Mouse (Mus musculus): ENCODE results near the gene Eid1.

Eid1 gene

GRCm38 (mm10) chr2:125672957-125673631 is at the start of gene Eid1:
Eid1 (plus strand) TSS chr2:125673095.
- in situ Hi-C loops (cut with MboI, MseI) = no loop called here

GRCm38 (mm10) chr2:125623211-125623610 is 49.7 kb upstream of the Eid1 start:
- in situ Hi-C loops (cut with MboI, MseI) = no loop called here

DNA sequence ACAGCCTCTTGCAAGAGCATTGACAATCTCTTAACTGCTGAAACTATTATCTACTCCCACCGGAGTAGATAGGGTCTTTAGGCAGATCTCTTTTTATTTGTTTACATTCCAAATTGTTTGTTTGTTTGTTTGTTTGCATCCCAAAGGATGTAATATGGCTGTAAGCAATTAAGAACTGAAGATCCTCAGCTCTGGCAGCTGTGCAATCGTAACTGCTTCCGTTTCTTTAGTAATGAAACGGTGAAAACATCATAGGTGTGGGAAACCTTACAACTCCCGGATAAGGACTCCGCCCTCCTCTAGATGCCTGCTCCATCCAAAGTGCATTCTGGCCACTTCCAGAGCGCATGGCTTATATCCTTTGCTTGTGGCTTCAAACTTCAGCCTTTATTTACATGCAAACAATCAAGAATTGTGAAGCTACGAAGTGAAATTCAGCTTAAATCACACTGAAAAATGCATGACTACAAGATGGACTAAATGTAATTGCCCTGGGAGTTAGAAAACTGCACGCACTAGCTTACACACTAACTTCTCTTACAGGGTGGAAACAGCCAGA is 48.7 kb upstream of the Eid1 start:
- in situ Hi-C loops (cut with MboI, MseI) = no loop called here

GRCm38 (mm10) chr2:125624837-125625351 is 48.0 kb upstream of the Eid1 start, which contains the start of gene Cep152:
Cep152 (minus strand) TSS chr2:125625113.
- in situ Hi-C loops (cut with MboI, MseI) = no loop called here

GRCm38 (mm10) chr2:125626536-125626935 is 46.4 kb upstream of the Eid1 start:
- in situ Hi-C loops (cut with MboI, MseI) = no loop called here

DNA sequence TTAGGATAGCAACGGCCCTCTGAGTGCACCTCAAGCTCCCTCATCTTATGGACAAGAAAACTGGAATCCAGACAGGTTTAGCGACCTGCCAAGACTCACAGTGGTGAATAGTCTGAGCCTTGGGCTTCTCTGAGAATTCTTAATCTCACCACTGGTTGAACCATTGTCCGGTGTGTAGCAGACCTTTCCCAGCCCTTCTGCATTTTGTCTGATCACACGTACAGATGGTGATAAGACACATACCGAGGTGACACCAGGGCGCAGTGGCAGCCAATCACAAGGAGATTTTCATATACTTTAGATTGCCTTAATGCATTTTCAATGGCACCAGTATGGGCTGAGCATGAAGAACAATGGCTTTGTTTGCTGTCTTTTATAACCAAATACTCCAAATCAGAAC is 44.4 kb upstream of the Eid1 start:
- in situ Hi-C loops (cut with MboI, MseI) = no loop called here

- in situ Hi-C loops (cut with MboI, MseI) = no loop called here
These were observed 42.9 kb upstream of the Eid1 start for GRCm38 (mm10) chr2:125630010-125630409.

DNA sequence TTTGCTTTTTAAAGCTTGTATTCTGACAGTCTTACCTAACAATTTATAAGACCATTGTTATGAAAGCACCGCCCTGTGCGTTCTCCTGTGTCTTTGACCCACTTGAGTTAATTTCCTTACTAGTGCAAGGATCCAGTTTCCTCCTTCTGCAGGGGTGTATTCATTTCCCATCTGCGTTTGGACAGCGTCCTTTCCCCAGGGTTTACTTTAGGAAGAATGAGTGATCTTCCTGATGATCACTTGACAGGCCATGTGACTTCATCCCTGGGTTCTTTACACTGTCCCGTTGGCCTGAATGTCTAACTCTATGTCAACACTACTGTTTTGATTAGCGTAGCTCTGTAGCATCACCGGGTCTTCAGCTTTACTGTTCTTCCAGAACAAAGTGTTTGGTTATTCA is 35.6 kb upstream of the Eid1 start:
- in situ Hi-C loops (cut with MboI, MseI) = no loop called here

- in situ Hi-C loops (cut with MboI, MseI) = no loop called here
These were observed 28.0 kb upstream of the Eid1 start for GRCm38 (mm10) chr2:125644912-125645311.

DNA sequence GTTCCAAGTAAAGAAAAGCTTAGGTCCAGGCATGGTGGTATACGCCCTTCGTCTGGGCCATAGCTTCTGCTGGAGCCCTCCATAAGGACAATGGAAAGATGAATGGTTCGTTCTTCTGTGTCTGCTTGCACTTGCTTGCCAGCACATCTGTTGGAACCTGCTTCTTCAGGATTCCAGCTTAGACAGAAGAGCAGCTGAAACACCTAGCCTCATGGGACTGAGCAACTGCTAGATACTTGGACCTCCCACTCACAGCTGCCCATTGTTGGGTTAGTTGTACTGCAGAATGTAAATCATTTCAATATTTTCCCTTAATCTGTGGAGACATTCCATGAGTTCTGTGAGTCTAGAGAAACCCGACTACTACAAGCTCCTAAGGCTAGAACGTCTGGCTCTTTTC is 22.9 kb upstream of the Eid1 start:
- in situ Hi-C loops (cut with MboI, MseI) = no loop called here

DNA sequence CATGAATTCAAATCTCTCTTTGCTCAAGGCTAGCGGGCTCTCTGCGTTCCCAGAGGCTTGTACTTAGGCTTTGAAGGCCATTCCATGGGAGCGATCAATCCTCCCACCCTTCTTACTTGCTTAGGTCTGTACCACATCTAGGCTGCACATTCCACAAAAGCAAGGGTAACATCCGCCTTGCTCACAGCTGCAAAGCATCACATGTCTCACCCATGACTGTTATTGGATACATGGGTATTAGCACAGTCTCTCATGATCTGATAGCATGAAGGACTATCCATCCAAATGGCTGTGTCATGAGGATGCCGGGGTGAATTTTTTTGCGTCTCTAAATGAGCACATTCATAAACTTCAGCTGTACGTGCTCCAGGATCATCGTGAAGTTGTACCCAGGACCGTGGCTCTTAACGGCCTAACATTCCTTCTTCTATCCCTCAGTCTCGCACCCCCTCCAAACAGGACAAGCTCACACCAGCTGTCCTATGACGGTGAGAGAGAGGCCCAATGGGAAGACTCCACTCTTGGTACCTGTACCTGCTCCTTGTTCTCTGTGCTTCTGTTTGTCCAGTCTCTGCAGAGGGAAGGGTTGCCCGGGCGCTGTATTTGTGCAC is 22.0 kb upstream of the Eid1 start:
- in situ Hi-C loops (cut with MboI, MseI) = no loop called here

DNA sequence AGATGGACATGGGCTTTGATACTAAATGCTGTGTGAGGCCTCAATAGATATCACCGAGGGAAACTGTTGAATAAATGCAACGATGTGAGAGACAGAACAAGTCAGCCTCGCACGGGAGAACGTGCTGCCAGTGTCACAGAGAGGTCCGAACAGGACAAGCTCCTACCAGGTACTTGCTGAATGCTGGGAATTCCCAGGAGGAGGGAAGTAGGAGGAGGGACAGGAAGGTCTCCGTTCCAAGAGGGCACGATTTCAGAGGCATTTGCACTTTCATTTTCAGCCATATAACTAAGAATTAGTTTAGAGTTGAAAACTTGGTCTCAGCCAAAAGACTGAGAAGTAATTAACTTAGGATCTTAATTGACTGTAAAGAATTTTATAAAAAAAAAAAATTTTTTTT is 21.3 kb upstream of the Eid1 start:
- in situ Hi-C loops (cut with MboI, MseI) = no loop called here

- in situ Hi-C loops (cut with MboI, MseI) = no loop called here
These were observed 19.6 kb upstream of the Eid1 start for GRCm38 (mm10) chr2:125653286-125653685.

- in situ Hi-C loops (cut with MboI, MseI) = loop anchor here (5.0 kb wide), 2 partner anchors 77 to 172 kb away; no protein-coding TSS in a partner anchor
These were observed 17.5 kb upstream of the Eid1 start for GRCm38 (mm10) chr2:125655391-125655790.

- in situ Hi-C loops (cut with MboI, MseI) = loop anchor here (5.0 kb wide), 3 partner anchors 67 to 167 kb away; no protein-coding TSS in a partner anchor
These were observed 12.9 kb upstream of the Eid1 start for GRCm38 (mm10) chr2:125659823-125660536.

DNA sequence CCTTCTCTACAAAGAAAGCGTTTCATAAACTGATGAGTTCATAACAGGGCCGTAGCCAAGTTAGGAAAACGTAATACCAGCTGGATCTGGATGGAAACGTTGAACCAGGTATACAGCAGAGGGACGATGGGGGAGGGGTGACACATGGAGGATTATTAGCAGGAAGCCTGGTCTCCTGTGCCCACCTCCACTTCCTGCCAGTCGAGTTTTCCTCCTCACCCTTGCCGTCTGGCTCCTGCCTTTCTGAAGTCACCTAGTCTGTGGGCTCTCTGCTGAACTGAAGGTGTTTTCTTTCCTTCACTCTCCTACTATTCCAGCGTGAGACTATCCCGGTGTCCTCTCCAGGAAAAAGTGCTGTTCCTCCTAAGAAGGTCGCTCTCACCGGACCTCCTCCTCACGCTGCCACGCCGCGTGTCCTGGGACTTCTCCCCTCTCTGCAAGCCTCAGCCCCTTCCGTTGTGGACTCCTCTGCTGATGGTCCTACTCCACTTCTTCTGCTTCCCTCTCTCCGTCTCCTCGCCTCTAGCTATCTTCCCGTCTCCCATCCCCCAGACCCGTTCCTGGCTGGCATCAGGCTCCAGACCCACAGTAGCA is 12.3 kb upstream of the Eid1 start:
- in situ Hi-C loops (cut with MboI, MseI) = loop anchor here in 1 of 2 experiments (5.0 kb wide), 1 partner anchor 67 kb away; no protein-coding TSS in a partner anchor

DNA sequence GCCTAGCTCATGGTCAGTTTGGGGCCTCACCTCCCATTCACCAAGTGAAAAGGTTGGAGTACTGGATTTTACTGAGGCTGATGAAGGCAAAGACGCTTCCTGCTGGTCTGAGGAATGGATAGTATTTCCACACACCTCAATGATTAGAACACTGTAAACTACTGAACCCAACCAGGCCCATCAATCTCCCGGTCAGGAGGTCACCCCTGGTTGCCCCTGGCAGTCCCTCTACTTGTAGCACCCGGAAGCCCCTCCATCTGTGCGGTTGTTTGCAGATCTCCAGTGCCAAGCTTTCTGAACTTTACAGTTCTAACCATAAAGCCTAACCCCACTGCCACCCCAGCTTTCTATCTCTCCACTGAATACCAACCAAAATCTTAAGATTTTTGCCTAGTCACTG is 11.7 kb upstream of the Eid1 start:
- in situ Hi-C loops (cut with MboI, MseI) = loop anchor here in 1 of 2 experiments (5.0 kb wide), 1 partner anchor 66 kb away; no protein-coding TSS in a partner anchor

DNA sequence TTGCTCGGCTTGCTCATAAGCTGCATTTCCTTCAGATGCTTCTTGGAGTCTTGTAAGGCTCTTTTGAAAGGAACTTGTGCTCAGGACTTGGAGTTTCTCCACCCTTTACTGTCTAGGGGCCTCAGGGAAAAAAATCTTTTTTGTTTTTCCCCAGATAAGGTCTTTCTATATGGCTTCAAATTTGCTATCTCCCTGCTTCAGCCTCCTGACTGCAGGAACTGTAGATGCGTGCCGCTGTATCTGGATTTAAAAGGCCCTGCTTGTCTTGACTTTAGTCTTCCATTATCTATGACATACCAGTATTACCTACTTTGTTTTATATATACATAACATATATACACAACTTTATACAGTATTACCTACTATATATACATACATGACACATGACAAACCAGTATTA is 10.4 kb upstream of the Eid1 start:
- in situ Hi-C loops (cut with MboI, MseI) = loop anchor here in 1 of 2 experiments (5.0 kb wide), 1 partner anchor 65 kb away; no protein-coding TSS in a partner anchor

DNA sequence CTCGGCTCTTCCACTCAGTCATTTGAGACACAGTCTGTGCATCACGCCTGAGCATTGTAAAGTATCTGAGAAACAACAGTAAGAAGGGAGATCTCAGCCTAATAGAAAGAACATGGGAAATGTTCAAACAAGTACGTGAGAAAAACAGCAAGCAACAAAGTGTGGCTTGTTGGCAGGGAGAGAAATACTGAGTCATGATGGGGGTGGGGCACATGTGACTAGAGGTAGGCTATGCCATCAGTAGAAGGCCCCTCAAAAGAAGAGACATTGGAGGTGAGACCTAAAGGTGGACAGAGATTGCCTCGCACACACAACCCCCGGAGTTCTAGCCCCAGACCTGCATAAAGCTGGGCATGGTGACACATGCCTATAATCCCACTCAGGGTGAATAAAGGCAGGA is 7.7 kb upstream of the Eid1 start:
- in situ Hi-C loops (cut with MboI, MseI) = no loop called here

- in situ Hi-C loops (cut with MboI, MseI) = no loop called here
These were observed 7.0 kb upstream of the Eid1 start for GRCm38 (mm10) chr2:125665909-125666308.

DNA sequence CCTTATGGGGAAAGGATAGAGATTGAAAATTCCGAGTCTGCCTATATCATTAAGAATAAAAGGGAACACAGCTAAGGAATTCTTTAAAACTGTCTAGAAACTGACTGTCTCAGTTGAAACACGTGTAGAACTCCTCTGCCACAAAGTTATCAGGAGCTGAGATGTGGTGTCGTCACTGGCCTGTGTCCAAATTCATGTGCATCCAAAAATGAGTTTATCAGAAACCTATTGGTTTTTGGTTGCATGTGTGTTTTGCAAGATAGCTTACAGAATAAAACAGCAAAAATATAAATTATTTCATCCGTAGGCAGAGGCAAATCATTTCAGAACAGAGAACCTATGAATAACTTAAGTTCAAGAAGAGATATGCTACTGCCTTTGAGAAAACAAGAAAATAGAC is 6.2 kb upstream of the Eid1 start:
- in situ Hi-C loops (cut with MboI, MseI) = no loop called here

All from T-helper 17 cell (primary cell).